Mouse (Mus musculus): Measurements from ENCODE around the gene Plekha6.
A peak's percentile ranks its signal among the peaks of the same experiment; 100 is the strongest.

Gene Plekha6

GRCm38 (mm10) chr1:133279632-133280093, 115.7 kb downstream of the Plekha6 start:
- DNase-seq, result no peak

GRCm38 (mm10) chr1:133280537-133280936, 116.5 kb downstream of the Plekha6 start:
- DNase-seq, result no peak

GRCm38 (mm10) chr1:133285907-133286306, 121.9 kb downstream of the Plekha6 start:
- no peak for DNase-seq

- no peak for DNase-seq
Measured at GRCm38 (mm10) chr1:133287051-133287450, 123.0 kb downstream of the Plekha6 start.

- DNase-seq, result no peak
Measured at GRCm38 (mm10) chr1:133287880-133288279, 123.9 kb downstream of the Plekha6 start.

GRCm38 (mm10) chr1:133291888-133292287, 127.9 kb downstream of the Plekha6 start:
- DNase-seq, result no peak

GRCm38 (mm10) chr1:133292608-133293007, 128.6 kb downstream of the Plekha6 start:
- DNase-seq, result no peak

- DNase-seq, result no peak
Measured at GRCm38 (mm10) chr1:133296376-133296775, 132.4 kb downstream of the Plekha6 start.

- no peak for DNase-seq
Measured at GRCm38 (mm10) chr1:133298816-133299215, 134.8 kb downstream of the Plekha6 start.

- DNase-seq, result peak; percentile 33
Measured at GRCm38 (mm10) chr1:133302540-133302939, 138.5 kb downstream of the Plekha6 start.

- DNase-seq, result peak; percentile 70
Measured at GRCm38 (mm10) chr1:133306842-133307241, 142.8 kb downstream of the Plekha6 start.

- DNase-seq, result peak; percentile 17
Measured at GRCm38 (mm10) chr1:133307318-133307717, 143.3 kb downstream of the Plekha6 start.

GRCm38 (mm10) chr1:133309652-133310267, 145.8 kb downstream of the Plekha6 start, which contains the start of gene Golt1a:
Golt1a (plus strand) TSS chr1:133309800.
- DNase-seq, result peak; percentile 60

- DNase-seq, result no peak
Measured at GRCm38 (mm10) chr1:133311240-133311639, 147.2 kb downstream of the Plekha6 start.

GRCm38 (mm10) chr1:133311946-133312345, 147.9 kb downstream of the Plekha6 start:
- DNase-seq, result no peak

GRCm38 (mm10) chr1:133314364-133314763, 150.4 kb downstream of the Plekha6 start:
- peak; percentile 57 for DNase-seq

GRCm38 (mm10) chr1:133315775-133316174, 151.8 kb downstream of the Plekha6 start:
- no peak for DNase-seq

GRCm38 (mm10) chr1:133316577-133316976, 152.6 kb downstream of the Plekha6 start:
- DNase-seq, result no peak

- no peak for DNase-seq
Measured at GRCm38 (mm10) chr1:133317149-133317548, 153.1 kb downstream of the Plekha6 start.

GRCm38 (mm10) chr1:133321267-133321925, 157.4 kb downstream of the Plekha6 start, which contains the start of gene Kiss1:
Kiss1 (plus strand) TSS chr1:133321875.
- DNase-seq, result no peak

GRCm38 (mm10) chr1:133323333-133323732, 159.3 kb downstream of the Plekha6 start:
- DNase-seq, result no peak

- DNase-seq, result no peak
Measured at GRCm38 (mm10) chr1:133325951-133326350, 161.9 kb downstream of the Plekha6 start.

- DNase-seq, result no peak
Measured at GRCm38 (mm10) chr1:133327094-133327493, 163.1 kb downstream of the Plekha6 start.

- DNase-seq, result no peak
Measured at GRCm38 (mm10) chr1:133328299-133328795, 164.3 kb downstream of the Plekha6 start.
